Mouse (Mus musculus): ENCODE measurements at regions not wholly inside any gene's neighbourhood (a gene's known extent, or its start where the extent isn't known, plus 50 kb on each side); places are given as distances from the start of the nearest gene placed in this dataset.

DNA sequence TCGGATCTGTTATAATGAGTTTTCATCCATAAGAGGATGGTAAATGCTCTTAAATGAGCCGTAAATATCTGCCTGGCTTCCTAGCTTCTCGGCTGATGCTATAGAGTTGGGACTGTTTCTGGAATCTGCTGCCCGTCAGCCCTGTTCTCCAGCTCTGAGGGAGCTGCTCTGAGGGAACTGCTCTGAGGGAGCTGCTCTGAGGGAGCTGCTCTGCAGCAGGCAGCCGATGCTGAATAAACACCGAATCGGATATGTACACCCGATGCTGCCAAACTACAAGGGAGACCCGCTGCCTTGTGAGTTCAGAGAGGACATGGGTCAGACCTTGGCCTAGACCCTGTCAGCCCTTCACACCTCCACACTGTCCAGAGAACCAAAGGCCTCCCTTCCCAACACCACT lies 63.8 kb upstream of the Cnot2 start:
- no peak for DNase-seq (ENCODE audit: low spot score)
- no peaks in the 10 kb centered on the region for H3K9me3 ChIP-seq (replicated peaks)
- 90% methylated on average over 9 of the region's 9 CpGs for WGBS

More for the DNA sequence above, 63.8 kb upstream of the Cnot2 start:
- H3K4me1 ChIP-seq = peaks cover 10% of the 10 kb centered on the region; the same call in 1 of the 2 replicates
- no peaks in the 10 kb centered on the region for H3K27me3 ChIP-seq (ENCODE audit: low read depth, poor library complexity, severe bottlenecking)
- 0 out of 2 replicates have a peak overlapping the region, but pooled peaks have one; percentile 2 for H3K27ac ChIP-seq (replicated peaks)
- no peaks in the 10 kb centered on the region for H3K36me3 ChIP-seq
- no peak overlapping the region for H3K4me3 ChIP-seq
